9 mouse cellular contexts compared by ENCODE assay signal in the genomic region with DNA sequence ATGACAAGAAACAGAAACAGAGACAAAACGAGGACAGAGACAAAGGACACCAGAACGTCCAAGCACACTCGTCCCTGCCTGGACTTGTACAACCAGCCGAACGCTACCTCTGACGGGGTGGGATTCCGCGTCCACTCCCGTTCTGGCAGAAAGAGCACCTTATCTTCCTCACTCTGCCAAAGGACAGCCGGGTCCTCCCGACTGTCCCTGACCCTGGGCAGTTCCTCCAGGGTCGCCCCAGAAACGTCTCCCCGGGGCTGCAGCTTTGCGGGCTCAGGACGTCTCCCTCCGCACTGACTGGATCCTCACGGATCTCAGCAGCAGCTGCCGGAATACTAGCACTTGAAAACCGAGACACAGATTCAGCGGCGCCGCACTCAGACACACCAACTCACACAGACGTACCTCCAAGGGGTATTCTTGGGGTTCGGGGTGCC.
A peak's percentile ranks its signal among the peaks of the same experiment; 100 is the strongest.
DNase-seq lines count a peak whose midpoint lies in the region; ATAC-seq lines count a peak whose summit lies in the region.
"Had no signal": no experiment of that assay in that cellular context is flagged by ENCODE, and none has a peak within 500 bp of the region (broad histone marks: within the 10 kb centered on the region; RNA-seq: fewer than 3 reads in every experiment).

No protein-coding gene starts in this region.

- H3K4me2 ChIP-seq in lung, embryonic 15.5 days, result no peak overlapping the region
- H3K4me2 ChIP-seq in heart, embryonic 13.5 days, result peak overlapping the region; percentile 1; the same call in 1 of the 2 replicates
- no peak overlapping the region for H3K4me2 ChIP-seq in liver, embryonic 11.5 days

- no peaks in the 10 kb centered on the region for H3K27me3 ChIP-seq in lung, embryonic 15.5 days
- peaks cover 20% of the 10 kb centered on the region for H3K27me3 ChIP-seq in heart, embryonic 13.5 days (replicated peaks)
- peaks cover 9% of the 10 kb centered on the region for H3K27me3 ChIP-seq in liver, embryonic 11.5 days (replicated peaks; ENCODE audit: control insufficient read depth, insufficient read depth, low read length)

- ATAC-seq in lung, embryonic 15.5 days (ENCODE audit: borderline replicate concordance, extremely low read depth, low FRiP score, low TSS enrichment), result peak; percentile 50; the same call in 1 of the 2 replicates
- peak; percentile 9; the same call in 1 of the 2 replicates for ATAC-seq in heart, embryonic 13.5 days (ENCODE audit: extremely low read depth, insufficient number of reproducible peaks, low FRiP score, low TSS enrichment)
- ATAC-seq in liver, embryonic 11.5 days (replicated peaks; ENCODE audit: low FRiP score), result peak; percentile 37
- peak; percentile 17; the same call in 1 of the 2 replicates for ATAC-seq in neutrophil, adult 5-6 weeks (ENCODE audit: extremely low read depth, insufficient number of reproducible peaks, low FRiP score, poor library complexity, severe bottlenecking)

- no peaks in the 10 kb centered on the region for H3K4me1 ChIP-seq in lung, embryonic 15.5 days
- H3K4me1 ChIP-seq in heart, embryonic 13.5 days, result no peaks in the 10 kb centered on the region
- H3K4me1 ChIP-seq in liver, embryonic 11.5 days (replicated peaks; ENCODE audit: control insufficient read depth, insufficient read depth, low read length), result no peaks in the 10 kb centered on the region

- H3K36me3 ChIP-seq in lung, embryonic 15.5 days, result peaks cover 10% of the 10 kb centered on the region; the same call in 1 of the 2 replicates
- H3K36me3 ChIP-seq in heart, embryonic 13.5 days, result peaks cover 35% of the 10 kb centered on the region
- peaks cover 21% of the 10 kb centered on the region for H3K36me3 ChIP-seq in liver, embryonic 11.5 days (ENCODE audit: control insufficient read depth, insufficient read depth, low read length)

- DNase-seq in lung, postnatal 25 days (ENCODE audit: low spot score), result no peak
- peak; percentile 23 for DNase-seq in embryo, embryonic 10.5 days (ENCODE audit: low spot score)
- peak; percentile 59 for DNase-seq in liver, embryonic 11.5 days (ENCODE audit: low spot score)
- no peak for DNase-seq in layer of hippocampus, adult 9-11 months
- no peak for DNase-seq in layer of hippocampus, postnatal 14 days (ENCODE audit: low spot score in 2 of 2)

- WGBS in lung, embryonic 15.5 days, result 69% methylated on average over 25 of the region's 25 CpGs
- 63% methylated on average over 25 of the region's 25 CpGs for WGBS in heart, embryonic 13.5 days
- 73% methylated on average over 25 of the region's 25 CpGs for WGBS in liver, embryonic 11.5 days

- H3K9me3 ChIP-seq in lung, embryonic 15.5 days, result peaks cover 52% of the 10 kb centered on the region
- H3K9me3 ChIP-seq in heart, embryonic 13.5 days, result peaks cover 66% of the 10 kb centered on the region
- H3K9me3 ChIP-seq in liver, embryonic 11.5 days (ENCODE audit: control insufficient read depth, low read length), result peaks cover 54% of the 10 kb centered on the region

- H3K27ac ChIP-seq in lung, embryonic 15.5 days, result no peak overlapping the region
- H3K27ac ChIP-seq in heart, embryonic 13.5 days (replicated peaks), result no peak overlapping the region
- no peak overlapping the region for H3K27ac ChIP-seq in liver, embryonic 11.5 days (ENCODE audit: low read depth, low read length)
- H3K27ac ChIP-seq: left cerebral cortex, adult 2 months had no signal

- H3K4me3 ChIP-seq in lung, embryonic 15.5 days, result no peak overlapping the region
- H3K4me3 ChIP-seq in heart, embryonic 13.5 days, result peak overlapping the region; percentile 3; the same call in 1 of the 2 replicates
- H3K4me3 ChIP-seq in liver, embryonic 11.5 days (ENCODE audit: low read depth, low read length), result no peak overlapping the region
- H3K4me3 ChIP-seq: left cerebral cortex, adult 2 months had no signal

- H3K9ac ChIP-seq in lung, embryonic 15.5 days, result no peak overlapping the region
- no peak overlapping the region for H3K9ac ChIP-seq in heart, embryonic 13.5 days
- no peak overlapping the region for H3K9ac ChIP-seq in liver, embryonic 11.5 days (ENCODE audit: low read depth, low read length)

Comparison
In these comparisons a context has a peak if more than half of its experiments do, and no peak if none do; other contexts are left out.
1. DNase-seq: peak in embryo, embryonic 10.5 days (single experiment) and liver, embryonic 11.5 days (single experiment); none in lung, postnatal 25 days (single experiment), layer of hippocampus, adult 9-11 months (single experiment) and layer of hippocampus, postnatal 14 days (0 of 2).
2. Peak in every context shown above with its lines, with median percentiles within 50 percentile points of each other: ATAC-seq.